Mouse (Mus musculus) liver, postnatal 0 days (tissue): ENCODE data around the gene Tmem11. TPM values are rescaled to one million over a fixed set of nuclear protein-coding genes. Genes with fewer than 3 reads are reported as not detected.

Experiments used
- ATAC-seq: fragments of 200-750 bp; cut with Nextera tagmentation; 2 replicates; pipeline ENCODE4 v1.8.0; 2017; ENCODE audit warnings: mild to moderate bottlenecking, moderate library complexity
- DNase-seq: peaks from one replicate; pipeline ENCODE4 v3.0.0-alpha.2; 2016
- H3K27ac ChIP-seq: fragments of 300-500 bp; sonication (generic); 2 replicates; pipeline ENCODE4 v1.5.1; 2014; ENCODE audit warnings: antibody characterized with exemption, moderate library complexity, mild to moderate bottlenecking, low read depth
- H3K27me3 ChIP-seq: fragments of 300-500 bp; sonication (generic); 2 replicates; pipeline ENCODE4 v1.6.1; 2014; ENCODE audit warnings: low read length, control low read depth, mixed read lengths; ENCODE audit not compliant: insufficient read depth
- H3K36me3 ChIP-seq: fragments of 300-500 bp; sonication (generic); replicated peaks from 2 replicates; pipeline ENCODE4 v1.6.1; 2014; ENCODE audit warnings: mild to moderate bottlenecking, control low read depth, low read length, moderate library complexity, mixed read lengths; ENCODE audit not compliant: insufficient read depth
- H3K4me1 ChIP-seq: fragments of 300-500 bp; sonication (generic); 2 replicates; pipeline ENCODE4 v1.6.1; 2014; ENCODE audit warnings: antibody characterized with exemption, mild to moderate bottlenecking, control low read depth; ENCODE audit not compliant: insufficient read depth
- H3K4me2 ChIP-seq: fragments of 300-500 bp; sonication (generic); 2 replicates; pipeline ENCODE4 v1.6.1; 2014; ENCODE audit warnings: low read depth, mild to moderate bottlenecking, low read length, moderate library complexity, mixed read lengths
- H3K4me3 ChIP-seq: fragments of 300-500 bp; sonication (generic); 2 replicates; pipeline ENCODE4 v1.5.1; 2014; ENCODE audit warnings: low read depth, low read length
- H3K9ac ChIP-seq: fragments of 300-500 bp; sonication (generic); replicated peaks from 2 replicates; pipeline ENCODE4 v1.6.1; 2014; ENCODE audit warnings: mild to moderate bottlenecking, moderate library complexity
- H3K9me3 ChIP-seq: fragments of 300-500 bp; sonication (generic); 2 replicates; pipeline ENCODE4 v1.6.1; 2016; ENCODE audit warnings: mild to moderate bottlenecking, control low read depth, low read length, mixed read lengths
- CTCF ChIP-seq: sonication (generic); IDR thresholded peaks from 2 replicates; pipeline ENCODE4 v1.5.1; 2016; ENCODE audit warnings: antibody characterized with exemption, low read depth
- EP300 ChIP-seq: IDR thresholded peaks from 2 replicates; pipeline ENCODE4 v1.6.1; 2016; ENCODE audit warnings: antibody characterized with exemption, low read depth, mild to moderate bottlenecking
- WGBS: fragments of 180-500 bp; shearing (Covaris S2); extraction: QIAGEN DNeasy Blood & Tissue Kit; methylation state at CpG from one replicate; pipeline ENCODE4 v1.1.7; 2014; ENCODE audit not compliant: insufficient replicate concordance; 5-methylcytosine and 5-hydroxymethylcytosine counted together
- polyA plus RNA-seq: library from polyadenylated mRNA; unstranded; fragments of >200 nt; fragmentation: Nextera tagmentation; extraction: Ambion mirVana; gene quantifications from 2 replicates; pipeline ENCODE4 v1.2.1, GENCODE M21; 2015

The Tmem11 gene
- polyA plus RNA-seq, 1 experiment from 2014 or later: 26.7 TPM

DNA sequence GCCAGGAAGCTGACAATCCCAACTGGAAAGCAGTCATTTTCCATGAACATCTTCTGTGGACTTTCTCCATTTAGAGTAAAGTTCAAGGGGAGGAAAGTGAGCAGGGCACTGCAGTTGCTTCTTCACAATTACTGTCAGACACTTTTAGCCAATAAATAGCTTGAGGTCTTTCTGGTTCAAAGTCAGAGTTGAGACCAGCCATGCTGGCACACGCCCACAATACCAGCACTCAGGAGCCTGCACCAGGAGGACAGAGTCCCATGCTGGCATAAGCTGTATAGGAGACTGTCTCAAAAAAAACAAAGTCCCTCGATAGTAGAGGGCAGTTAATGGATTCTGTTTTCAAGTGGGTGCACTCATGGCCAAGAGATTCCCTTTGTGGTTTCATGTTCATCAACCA is 13.1 kb downstream of the Tmem11 start:
- Histone ChIP-seq H3K9me3 (no peaks in the 10 kb centered on the region), H3K36me3 (peaks cover 33% of the 10 kb centered on the region), H3K4me1 (peaks cover 7% of the 10 kb centered on the region; the same call in 1 of the 2 replicates), H3K4me3 (no peak overlapping the region), H3K27ac (no peak overlapping the region), H3K27me3 (no peaks in the 10 kb centered on the region), H3K4me2 (no peak overlapping the region), H3K9ac (no peak overlapping the region)
- no peak for TF ChIP-seq CTCF
- no peak for TF ChIP-seq EP300
- no peak for DNase-seq
- ATAC-seq: no peak
- 69% methylated on average over 2 of the region's 2 CpGs for WGBS

- no peak for TF ChIP-seq EP300
- ATAC-seq (no peak), DNase-seq (no peak)
- H3K4me1 ChIP-seq: peaks cover 7% of the 10 kb centered on the region; the same call in 1 of the 2 replicates
- H3K27ac ChIP-seq: no peak overlapping the region
- H3K9me3 ChIP-seq: no peaks in the 10 kb centered on the region
- peaks cover 33% of the 10 kb centered on the region for H3K36me3 ChIP-seq
- H3K4me3 ChIP-seq: no peak overlapping the region
- H3K4me2 ChIP-seq: no peak overlapping the region
- 88% methylated on average over 14 of the region's 14 CpGs for WGBS
- H3K27me3 ChIP-seq: no peaks in the 10 kb centered on the region
- no peak overlapping the region for H3K9ac ChIP-seq
Measured at GRCm38 (mm10) chr11:60864916-60865315, 14.2 kb downstream of the Tmem11 start.

GRCm38 (mm10) chr11:60864166-60864565 is 14.9 kb downstream of the Tmem11 start:
- Histone ChIP-seq H3K9me3 (no peaks in the 10 kb centered on the region), H3K27me3 (no peaks in the 10 kb centered on the region), H3K9ac (no peak overlapping the region), H3K4me3 (no peak overlapping the region), H3K27ac (no peak overlapping the region), H3K4me2 (no peak overlapping the region), H3K4me1 (peaks cover 7% of the 10 kb centered on the region; the same call in 1 of the 2 replicates), H3K36me3 (peaks cover 35% of the 10 kb centered on the region)
- 85% methylated on average over 2 of the region's 2 CpGs for WGBS
- TF ChIP-seq CTCF: no peak
- no peak for TF ChIP-seq EP300
- no peak for DNase-seq
- ATAC-seq: no peak

GRCm38 (mm10) chr11:60863196-60863595 is 15.9 kb downstream of the Tmem11 start:
- no peak overlapping the region for H3K4me2 ChIP-seq
- TF ChIP-seq EP300 (no peak), CTCF (no peak)
- H3K27me3 ChIP-seq: no peaks in the 10 kb centered on the region
- no peak overlapping the region for H3K9ac ChIP-seq
- no peaks in the 10 kb centered on the region for H3K9me3 ChIP-seq
- WGBS: 71% methylated on average over 4 of the region's 4 CpGs
- peaks cover 38% of the 10 kb centered on the region for H3K36me3 ChIP-seq
- ATAC-seq (no peak), DNase-seq (no peak)
- no peak overlapping the region for H3K4me3 ChIP-seq
- H3K27ac ChIP-seq: no peak overlapping the region
- H3K4me1 ChIP-seq: peaks cover 4% of the 10 kb centered on the region; the same call in 1 of the 2 replicates

GRCm38 (mm10) chr11:60861993-60862392 is 17.1 kb downstream of the Tmem11 start:
- H3K27me3 ChIP-seq: no peaks in the 10 kb centered on the region
- WGBS: 71% methylated on average over 3 of the region's 3 CpGs
- no peak for TF ChIP-seq CTCF
- H3K4me1 ChIP-seq: no peaks in the 10 kb centered on the region
- H3K27ac ChIP-seq: no peak overlapping the region
- peaks cover 41% of the 10 kb centered on the region for H3K36me3 ChIP-seq
- H3K9ac ChIP-seq: no peak overlapping the region
- ATAC-seq (peak; percentile 67), DNase-seq (no peak)
- H3K9me3 ChIP-seq: no peaks in the 10 kb centered on the region
- H3K4me3 ChIP-seq: no peak overlapping the region
- H3K4me2 ChIP-seq: no peak overlapping the region

DNA sequence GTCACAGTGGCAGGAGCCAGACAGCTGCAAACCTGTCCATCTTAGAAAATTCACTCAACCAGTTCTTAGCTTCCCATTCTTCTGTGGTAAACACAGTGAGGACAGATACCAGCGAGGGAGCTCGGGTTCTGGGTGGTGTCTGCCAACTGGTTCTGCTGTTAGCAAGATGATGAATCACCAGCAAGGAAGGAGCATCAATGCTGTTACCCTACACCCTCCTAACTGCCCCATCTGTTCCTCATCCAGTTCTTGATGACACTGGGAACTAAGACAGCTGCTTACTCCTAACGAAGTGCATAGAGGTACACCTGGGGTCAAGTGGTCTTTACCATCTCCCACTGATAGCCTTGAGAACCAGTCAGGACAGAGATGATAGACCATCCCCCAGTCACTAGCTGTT is 22.5 kb downstream of the Tmem11 start:
- Histone ChIP-seq H3K4me3 (no peak overlapping the region), H3K9ac (no peak overlapping the region), H3K36me3 (peaks cover 48% of the 10 kb centered on the region), H3K4me2 (no peak overlapping the region), H3K27me3 (no peaks in the 10 kb centered on the region), H3K4me1 (no peaks in the 10 kb centered on the region), H3K27ac (no peak overlapping the region), H3K9me3 (no peaks in the 10 kb centered on the region)
- no peak for TF ChIP-seq EP300
- TF ChIP-seq CTCF: no peak
- ATAC-seq (no peak), DNase-seq (no peak)
- WGBS: 74% methylated on average over 3 of the region's 3 CpGs

DNA sequence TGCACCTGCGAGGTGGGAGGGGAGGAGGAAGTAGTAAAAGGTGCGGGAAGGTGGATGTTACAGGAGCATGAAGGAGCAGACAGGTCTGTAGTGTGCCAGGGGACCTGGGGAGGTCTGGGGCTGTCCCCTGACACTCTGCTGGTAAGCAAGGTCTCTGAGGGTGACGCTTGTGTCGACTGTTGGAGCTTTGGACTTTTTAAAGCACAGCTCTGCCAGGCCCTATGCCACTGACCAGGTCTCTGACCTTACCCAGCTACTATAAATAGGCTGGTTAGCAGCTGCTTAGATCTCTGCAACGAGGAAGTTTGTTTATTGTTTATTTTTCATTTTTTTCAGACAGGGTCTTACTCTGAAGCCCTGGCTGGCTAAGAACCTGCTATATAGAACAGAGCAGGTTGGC is 33.7 kb downstream of the Tmem11 start:
- H3K27ac ChIP-seq: no peak overlapping the region
- no peak for ATAC-seq
- no peak overlapping the region for H3K4me2 ChIP-seq
- 86% methylated on average over 5 of the region's 5 CpGs for WGBS
- H3K36me3 ChIP-seq: peaks cover 15% of the 10 kb centered on the region
- no peak for DNase-seq
- H3K4me1 ChIP-seq: no peaks in the 10 kb centered on the region
- no peak for TF ChIP-seq EP300
- no peak for TF ChIP-seq CTCF
- no peak overlapping the region for H3K9ac ChIP-seq
- H3K9me3 ChIP-seq: no peaks in the 10 kb centered on the region
- no peaks in the 10 kb centered on the region for H3K27me3 ChIP-seq
- no peak overlapping the region for H3K4me3 ChIP-seq
